Mouse (Mus musculus): ENCODE measurements around the gene Cyp39a1.

DNA sequence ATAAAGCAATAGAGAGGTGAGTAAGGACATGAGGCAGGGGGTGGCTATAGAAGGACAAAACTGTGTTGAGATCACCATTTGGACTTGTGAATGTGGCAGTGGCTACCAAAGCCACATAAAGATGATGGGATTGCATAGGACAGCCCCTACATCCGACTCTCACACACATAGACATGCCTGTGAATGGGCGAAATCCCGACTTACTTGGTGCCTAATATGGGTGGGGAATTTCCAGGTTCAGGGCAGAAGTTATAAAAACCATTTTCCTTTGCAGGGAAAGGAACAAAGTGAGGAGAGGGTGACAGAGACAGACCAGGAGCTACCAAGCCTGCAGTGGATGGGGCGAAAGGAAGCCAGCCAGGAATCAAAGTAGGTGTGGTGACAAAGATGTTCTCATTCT, 30.1 kb upstream of the Cyp39a1 start:
- TF ChIP-seq CTCF (IDR thresholded peaks at IDR 0.05; ENCODE audit: borderline replicate concordance, extremely low read depth, insufficient read depth, insufficient read length) (no peak), POLR2A (IDR thresholded peaks at IDR 0.05; ENCODE audit: borderline replicate concordance, extremely low read depth, insufficient read depth, insufficient read length, poor library complexity, severe bottlenecking) (no peak)

All from brain, embryonic 14.5 days (tissue).